Mouse (Mus musculus) CD4-positive naive resting alpha-beta T cell, adult 76 days (primary cell): ENCODE data around the gene Hoxc4. TPM values are rescaled to one million over a fixed set of nuclear protein-coding genes. Genes with fewer than 3 reads are reported as not detected.

Source experiments
- total RNA-seq: library from RNA; stranded (reverse); gene quantifications from one replicate; pipeline ENCODE4 v1.2.4, GENCODE M21; 2023

Gene Hoxc4
- not detected for total RNA-seq

DNA sequence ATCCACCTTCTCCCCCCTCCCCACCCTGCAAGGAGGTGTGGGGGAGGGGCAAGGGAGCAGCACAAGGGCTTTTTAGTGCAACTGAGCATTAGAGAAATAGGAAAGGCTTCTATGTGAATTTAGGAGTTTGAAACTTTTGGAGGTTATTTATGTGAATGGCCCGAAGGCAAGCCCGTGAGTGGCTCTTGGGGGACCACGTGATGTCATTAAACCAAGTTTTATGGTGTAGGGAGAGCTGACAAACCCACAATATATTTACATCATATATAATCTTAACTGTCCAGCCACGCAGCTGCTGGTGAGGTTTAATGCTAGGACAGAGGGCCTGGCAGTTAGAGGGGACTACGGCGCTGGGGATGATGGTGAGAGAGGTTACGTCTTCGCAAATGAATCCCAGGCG is at the start of gene Hoxc4:
Gene Hoxc4, plus strand, starts transcription at position 299 of the 400 bp plus-strand sequence.

DNA sequence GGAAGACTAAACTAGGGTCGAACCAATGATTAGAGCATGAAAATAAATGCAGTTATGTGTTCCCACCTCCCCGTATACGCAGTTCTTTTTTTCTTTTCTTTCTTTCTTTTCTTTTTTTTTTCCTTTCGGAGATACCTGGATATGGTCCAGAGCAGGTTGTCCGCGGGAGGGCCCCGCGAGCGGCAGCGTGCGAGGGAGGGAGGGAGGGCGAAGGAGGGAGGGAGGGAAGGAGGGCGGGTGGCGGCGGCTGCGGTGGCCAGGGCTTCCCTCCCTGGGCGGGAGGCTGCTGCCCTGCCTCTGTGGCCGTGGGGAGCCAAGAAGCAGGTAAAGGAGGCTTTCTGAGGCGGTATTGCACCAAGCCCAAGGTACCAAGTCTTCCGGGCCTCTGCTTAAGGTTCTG is 42.6 kb upstream of the Hoxc4 start, which contains the start of gene Hoxc9:
Gene Hoxc9, plus strand, starts transcription at position 269 of the 400 bp plus-strand sequence.

DNA sequence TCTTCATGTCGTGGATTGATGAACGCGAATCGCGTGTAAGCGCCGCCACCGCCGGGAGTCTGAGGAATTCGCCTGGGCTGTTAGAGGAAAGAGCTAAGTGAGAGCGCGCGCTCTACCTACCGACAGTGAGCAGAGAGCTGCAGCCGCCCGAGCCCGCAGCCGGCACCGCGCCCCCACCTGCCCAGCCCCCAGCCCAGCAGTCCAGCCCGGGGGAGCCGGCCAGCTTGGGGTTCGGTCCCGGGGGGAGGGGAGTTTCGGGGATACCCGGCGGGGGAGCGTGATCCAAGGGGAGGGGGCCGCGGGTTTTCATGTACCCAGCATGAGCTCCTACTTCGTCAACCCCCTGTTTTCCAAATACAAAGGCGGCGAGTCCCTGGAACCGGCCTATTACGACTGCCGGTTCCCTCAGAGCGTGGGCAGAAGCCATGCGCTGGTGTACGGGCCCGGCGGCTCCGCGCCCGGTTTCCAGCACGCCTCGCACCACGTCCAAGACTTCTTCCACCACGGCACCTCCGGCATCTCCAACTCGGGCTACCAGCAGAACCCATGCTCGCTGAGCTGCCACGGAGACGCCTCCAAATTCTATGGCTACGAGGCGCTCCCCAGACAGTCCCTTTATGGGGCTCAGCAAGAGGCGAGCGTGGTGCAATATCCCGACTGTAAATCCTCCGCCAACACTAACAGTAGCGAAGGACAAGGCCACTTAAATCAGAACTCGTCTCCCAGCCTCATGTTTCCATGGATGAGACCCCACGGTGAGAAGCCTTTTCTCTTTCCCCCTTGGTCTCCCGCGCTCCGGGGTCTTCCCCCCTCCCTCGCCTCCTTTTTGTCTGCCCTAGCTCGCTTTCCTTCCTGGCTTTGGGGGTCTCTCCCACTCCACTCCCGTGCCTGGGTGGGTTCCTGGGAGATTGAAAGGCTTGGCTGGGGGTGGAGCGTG is 28.0 kb upstream of the Hoxc4 start, which contains the start of gene Hoxc8:
Gene Hoxc8, plus strand, starts transcription at position 147 of the 937 bp plus-strand sequence.

DNA sequence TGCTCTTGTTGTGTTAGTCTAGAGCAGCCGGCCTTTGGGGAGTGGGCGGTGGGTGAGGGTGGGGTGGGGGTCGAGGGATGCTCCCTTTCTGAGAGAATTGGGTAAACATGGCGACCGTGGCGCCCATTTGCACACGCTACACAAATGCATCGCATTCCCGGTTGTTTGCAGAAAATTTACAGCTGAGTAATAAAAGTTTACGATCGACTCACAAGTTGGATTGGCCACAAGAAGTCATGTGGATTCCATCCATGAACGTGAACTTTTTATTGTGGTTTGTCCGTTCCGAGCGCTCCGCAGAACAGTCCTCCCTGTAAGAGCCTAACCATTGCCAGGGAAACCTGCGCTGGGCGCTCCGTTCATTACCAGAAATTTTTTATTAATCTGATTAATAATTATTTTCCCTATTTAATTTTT is 20.8 kb upstream of the Hoxc4 start, which contains the start of gene Hoxc6:
Gene Hoxc6, plus strand, starts transcription at position 319 of the 417 bp plus-strand sequence.

Other genes with a start within 250 kb of the Hoxc4 start
- not detected for gene Hoxc13, start 97.8 kb upstream of the Hoxc4 start, total RNA-seq
- gene Hoxc12, start 82.2 kb upstream of the Hoxc4 start, total RNA-seq: not detected
- gene Hoxc11, start 64.5 kb upstream of the Hoxc4 start, total RNA-seq: not detected
- gene Hoxc10, start 52.1 kb upstream of the Hoxc4 start, total RNA-seq: not detected
- not detected for gene Hoxc5, start 51.5 kb upstream of the Hoxc4 start, total RNA-seq
- gene Hoxc9, start 42.5 kb upstream of the Hoxc4 start, total RNA-seq: not detected
- not detected for gene Hoxc8, start 28.3 kb upstream of the Hoxc4 start, total RNA-seq
- not detected for gene Hoxc6, start 20.7 kb upstream of the Hoxc4 start, total RNA-seq
- gene Smug1, start 148.2 kb downstream of the Hoxc4 start, total RNA-seq: 6.0 TPM
- gene Cbx5, start 220.9 kb downstream of the Hoxc4 start, total RNA-seq: 24.0 TPM
- gene Hnrnpa1, start 221.5 kb downstream of the Hoxc4 start, total RNA-seq: 659 TPM
- 1.4 TPM for gene Nfe2, start 239.5 kb downstream of the Hoxc4 start, total RNA-seq